Mouse (Mus musculus) cerebellum, postnatal 14 days (tissue): ENCODE measurements around the gene Utrn.
A peak's percentile ranks its signal among the peaks of the same experiment; 100 is the strongest.

Experiments used
- DNase-seq, 2 experiments: peaks; one replicate each; pipeline ENCODE4 v3.0.0; 2021; ENCODE audit warnings: mixed read lengths in 2 of 2

Gene Utrn

DNA sequence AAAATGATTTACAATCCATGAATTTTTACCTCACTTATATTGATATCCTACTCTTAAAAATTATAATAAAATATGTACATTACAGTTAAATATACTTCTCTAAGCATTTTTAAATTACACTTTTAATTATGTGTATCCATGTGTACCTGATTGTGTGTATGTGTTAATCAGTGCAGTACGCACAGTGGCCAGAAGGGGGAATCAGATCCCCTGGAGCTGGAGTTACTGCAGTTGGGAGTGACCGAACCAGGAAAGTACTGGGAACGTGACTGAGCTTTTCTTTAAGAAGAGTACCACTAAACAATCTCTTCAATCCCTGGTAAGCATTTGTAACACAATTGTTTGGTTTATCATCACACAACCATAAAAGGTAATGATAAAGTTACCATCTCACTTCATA is 285.7 kb downstream of the Utrn start:
- no peak for DNase-seq

DNA sequence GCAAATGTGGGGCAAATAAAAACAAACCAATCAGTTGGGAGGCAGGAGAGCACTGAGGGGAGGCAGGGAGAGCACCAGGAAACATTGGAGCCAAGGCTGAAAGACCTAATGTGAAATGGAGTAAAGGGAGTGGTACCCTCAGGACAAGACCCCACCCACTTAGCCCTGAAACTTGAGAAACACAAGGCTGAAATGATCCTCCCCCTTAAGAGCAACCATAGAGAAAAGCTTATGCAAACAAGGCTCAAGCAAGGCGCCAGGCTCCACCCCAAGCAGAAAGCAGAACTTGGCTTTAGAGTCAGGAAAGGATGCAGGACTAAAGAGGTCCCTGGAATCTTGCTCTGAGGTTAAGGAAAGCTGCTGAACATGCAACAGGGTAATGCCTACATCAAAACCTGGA is 290.1 kb downstream of the Utrn start:
- DNase-seq, result no peak

DNA sequence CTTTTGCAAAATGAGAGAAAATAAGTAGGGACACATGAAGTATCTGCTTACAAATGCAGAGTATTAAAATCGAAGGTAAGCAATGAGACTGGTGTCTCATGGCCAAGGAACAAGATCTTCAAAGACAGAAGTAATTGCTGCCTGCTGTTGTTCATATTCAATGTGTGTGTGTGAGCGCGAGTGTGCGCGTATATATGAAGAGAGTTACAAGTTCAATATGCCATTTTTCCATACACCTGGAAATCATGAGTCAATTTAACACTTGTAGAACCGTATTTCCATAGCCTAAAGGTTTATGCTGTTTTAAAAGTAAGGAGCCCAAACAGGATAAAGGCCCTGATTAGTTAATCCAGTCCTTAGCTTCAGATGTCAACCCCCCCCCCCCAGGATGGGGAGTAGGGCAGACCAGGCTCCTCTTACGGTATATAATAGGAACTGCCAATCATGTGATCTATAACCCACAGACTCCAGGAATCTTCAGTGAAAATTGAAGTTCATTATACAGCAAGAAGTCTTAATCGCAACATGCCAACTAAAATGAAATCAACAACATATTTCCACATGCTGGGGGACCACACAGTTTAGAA is 293.2 kb downstream of the Utrn start:
- no peak for DNase-seq

DNA sequence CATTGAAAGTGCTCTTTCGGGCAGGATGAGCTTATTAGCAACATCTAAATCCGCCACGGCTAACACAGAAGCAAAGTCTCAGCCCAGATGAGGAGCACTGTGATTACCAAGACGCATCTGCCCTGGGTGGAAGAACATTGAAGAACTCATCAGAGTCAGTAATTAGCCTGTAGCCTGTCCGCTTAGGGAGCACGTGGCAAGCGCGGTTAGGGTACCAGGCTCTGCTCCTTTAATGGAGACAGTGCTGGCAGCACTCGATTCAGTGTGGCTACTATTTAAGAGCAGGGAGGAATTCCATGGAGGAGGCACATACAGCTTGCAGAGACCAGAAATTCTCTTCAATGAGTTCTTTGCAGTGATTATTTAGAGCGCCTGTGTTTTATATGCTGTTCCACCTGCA is 294.4 kb downstream of the Utrn start:
- DNase-seq, result no peak

DNA sequence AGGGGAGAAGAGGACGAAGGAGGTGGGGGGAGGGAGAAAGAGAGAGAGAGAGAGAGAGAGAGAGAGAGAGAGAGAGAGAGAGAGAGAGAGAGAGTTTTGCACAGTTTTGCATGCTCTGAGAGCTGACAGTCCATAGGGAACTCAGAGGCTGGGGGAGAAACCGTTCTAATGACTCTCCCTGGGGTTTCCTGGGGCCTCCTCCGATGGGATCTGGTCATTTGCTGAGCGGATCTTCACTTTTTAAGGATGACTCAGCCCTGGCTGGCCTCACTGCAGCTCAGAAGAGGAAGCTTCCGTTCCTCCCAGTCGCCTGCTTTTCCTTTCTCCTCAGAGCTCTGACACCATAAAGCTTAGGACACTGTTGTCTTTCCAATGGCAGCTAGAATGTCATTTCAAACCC is 295.6 kb downstream of the Utrn start:
- no peak for DNase-seq

DNA sequence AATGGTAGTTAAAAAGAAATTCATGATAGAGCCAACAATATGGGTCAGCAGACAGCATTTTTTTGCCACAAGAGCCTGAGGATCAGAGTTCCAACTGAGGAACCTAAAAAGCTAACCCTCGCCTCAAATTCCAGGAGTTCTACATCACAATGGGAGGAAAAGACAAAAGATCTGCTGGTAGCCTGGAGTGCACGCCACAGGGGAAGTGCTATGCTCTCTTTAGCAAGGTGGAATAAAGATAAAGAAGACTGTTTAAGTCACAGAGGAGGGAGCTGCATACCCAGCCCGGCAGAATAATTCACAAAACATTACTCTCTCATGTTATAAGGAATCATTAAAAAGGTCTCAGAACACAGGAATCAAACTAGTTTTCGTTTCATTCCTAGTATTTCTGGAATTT is 296.4 kb downstream of the Utrn start:
- no peak for DNase-seq

DNA sequence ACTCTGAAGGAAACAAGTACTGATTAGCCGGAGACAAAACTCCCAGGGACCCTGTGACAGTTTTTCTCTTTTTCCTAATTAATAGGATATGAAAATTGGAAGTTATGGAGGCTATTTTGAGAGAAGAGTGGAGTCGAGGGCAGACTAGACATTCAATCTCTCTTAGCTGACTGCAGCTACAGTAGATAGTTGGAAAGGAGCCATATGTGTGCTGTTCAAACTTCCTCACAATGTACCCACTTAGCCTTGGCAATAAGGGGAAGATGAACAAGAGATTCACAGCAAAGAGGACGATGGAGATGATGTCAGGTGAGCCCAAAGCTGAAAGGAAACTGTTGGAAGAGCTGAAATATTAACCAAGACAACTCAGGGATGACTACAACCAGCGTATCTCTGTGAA is 304.7 kb downstream of the Utrn start:
- DNase-seq, result no peak

DNA sequence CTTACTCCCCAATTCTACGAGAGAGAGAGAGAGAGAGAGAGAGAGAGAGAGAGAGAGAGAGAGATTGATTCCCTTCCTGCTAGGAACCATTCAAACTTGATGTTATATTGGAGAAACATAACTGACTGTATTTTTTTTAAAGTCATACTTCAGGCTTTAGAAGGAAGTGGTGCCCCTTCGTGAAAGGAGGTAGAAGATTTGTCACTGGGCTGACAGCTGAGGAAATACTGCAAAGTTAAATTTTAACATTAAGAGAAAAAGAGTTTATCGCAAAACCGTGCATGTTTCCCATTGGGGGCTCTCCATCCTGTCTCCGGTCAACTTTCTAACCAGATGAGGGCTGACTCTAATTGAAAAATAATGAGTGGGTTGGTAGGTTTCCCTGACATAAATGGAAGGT is 310.4 kb downstream of the Utrn start:
- no peak for DNase-seq

DNA sequence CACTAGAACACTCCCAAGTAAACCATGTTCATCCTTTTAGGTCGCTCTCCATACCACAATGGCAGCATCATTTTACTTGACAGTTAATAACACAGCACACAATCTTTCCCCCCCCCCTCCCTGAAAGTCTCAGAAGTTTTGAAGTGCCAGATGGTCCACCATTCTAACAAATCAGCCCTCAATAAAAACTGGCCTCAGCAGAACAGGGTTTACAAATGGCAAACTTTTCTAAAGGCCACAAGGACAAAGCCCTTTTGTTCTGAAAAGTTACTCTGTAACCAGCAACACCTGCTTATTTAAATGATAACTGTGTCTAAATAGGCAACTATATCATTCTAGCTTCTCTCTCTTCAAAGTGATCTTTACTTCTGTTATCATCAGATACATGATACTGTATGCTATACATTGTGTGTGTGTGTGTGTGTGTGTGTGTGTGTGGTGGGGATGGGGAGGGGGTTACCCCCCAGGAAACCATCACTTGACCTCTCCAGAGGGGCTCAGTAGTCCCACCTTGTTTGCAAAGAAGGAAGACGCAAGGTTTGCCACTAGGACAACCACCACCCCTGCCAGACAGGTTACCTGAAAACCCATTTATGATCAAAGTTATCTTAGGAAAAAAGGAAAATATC is 315.0 kb downstream of the Utrn start:
- no peak for DNase-seq

DNA sequence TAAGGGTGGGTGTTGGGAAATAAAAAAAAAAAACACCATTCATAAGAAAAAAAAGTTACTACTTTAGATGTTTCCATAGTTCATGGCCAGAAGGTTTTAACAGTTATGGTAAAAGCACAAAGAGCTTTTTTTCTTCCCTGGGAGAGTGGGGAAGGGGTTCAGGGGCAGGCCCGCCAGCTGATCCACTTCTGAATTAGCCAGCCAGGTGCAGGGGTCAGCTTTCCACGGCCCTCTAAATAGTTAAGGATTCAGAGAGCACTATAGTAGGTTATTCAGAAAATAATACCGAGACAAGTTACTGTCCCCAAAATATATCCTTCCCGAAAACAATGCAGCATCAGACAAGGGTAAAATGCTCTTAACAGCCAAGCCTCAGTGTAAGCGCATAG is 316.3 kb downstream of the Utrn start:
- DNase-seq, result no peak

DNA sequence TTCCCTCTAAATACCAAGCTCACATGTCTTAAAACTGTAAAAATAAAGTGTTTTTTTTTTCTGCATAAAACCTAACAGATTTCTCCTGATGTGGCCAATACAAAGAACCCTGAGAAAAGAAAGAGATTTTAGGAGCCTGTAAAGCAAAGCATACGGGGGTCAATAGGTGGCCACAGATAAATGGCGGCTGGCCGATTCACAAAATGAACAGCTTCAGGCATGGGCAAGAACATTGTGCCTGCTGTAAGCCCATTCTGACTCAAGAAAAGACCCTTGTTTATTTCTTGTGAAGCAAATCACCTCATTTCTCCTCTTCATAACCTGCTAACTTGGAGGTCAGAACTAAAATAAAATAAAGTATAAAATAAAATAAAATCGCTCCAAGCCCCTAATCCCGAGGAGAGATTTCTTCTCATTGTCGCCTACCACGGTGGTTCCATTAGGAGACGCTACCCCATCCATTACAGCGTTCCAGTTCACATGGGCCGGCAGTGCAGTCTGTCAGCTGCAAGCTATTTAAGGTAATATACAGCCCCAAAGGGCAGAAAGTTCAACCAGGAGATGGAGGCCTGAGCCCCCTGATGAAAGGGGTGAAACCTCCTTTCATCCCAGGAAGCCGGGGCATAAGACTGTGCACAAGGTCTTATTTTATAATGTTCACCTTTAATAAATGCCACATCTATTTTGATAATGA is 316.8 kb downstream of the Utrn start:
- no peak for DNase-seq

DNA sequence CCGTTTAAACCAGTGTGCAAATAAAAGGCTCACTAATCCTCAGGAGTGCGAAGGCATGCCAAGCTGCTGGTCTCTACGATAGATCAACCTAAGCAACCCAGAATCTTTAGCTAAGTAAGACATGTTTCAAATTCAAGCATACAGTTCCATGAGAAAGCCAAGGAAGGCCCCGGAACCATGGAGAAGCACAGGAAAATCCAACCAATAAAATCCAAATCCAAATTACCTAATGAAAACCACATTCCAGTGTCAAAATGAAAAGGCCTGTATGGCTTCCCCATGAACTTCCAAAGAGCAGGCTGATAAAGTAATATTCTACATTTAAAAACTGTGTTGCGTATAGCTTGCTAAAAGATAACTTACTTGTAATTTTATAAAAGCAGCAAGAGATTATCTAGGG is 317.4 kb downstream of the Utrn start:
- DNase-seq, result no peak

DNA sequence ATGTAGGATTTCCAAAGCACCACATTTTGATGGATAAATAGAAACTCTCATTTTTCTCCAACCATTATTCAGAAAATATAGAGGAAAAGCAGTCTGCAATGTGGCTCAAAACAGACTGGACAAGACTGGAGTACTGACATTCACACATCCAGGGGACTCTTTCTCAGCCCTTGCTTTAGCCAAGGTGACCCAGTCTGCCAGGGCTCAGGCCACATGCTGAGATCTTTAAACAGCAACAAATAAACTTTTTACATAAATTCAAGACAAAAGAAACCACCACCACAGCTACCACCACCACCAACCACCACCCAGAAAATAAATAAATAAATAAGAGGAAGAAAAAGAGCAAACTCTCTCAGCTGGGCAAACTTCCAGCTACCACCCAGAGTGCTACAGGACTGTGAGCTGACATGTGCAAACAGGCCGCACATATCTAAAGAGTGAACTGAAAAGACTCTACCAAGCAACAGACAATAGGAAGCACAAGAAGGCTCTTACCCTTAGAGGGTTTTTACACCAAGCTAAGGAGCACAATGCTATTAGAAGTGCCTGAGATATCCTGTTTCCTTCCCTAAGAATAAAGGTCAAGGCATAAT is 319.1 kb downstream of the Utrn start:
- peak; percentile 15 to 19 for DNase-seq

DNA sequence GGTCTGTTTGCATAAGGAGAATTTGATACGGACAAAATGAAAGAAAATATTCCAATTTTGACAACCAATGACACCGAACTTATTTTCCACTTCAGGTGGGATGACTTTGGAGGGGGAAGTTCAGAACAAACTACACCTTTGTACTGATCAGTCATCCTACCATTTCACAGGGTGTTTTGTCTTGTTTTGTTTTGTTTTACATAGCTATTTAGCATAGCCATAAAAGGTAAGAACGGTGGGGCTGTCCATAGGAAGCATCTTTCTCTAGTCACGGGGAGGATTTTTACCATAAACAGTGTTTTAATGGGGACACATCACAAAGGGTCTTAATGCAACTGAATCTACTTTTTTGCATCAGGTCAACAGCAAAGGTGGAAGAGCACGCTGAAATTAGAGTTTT is 319.9 kb downstream of the Utrn start:
- no peak for DNase-seq

DNA sequence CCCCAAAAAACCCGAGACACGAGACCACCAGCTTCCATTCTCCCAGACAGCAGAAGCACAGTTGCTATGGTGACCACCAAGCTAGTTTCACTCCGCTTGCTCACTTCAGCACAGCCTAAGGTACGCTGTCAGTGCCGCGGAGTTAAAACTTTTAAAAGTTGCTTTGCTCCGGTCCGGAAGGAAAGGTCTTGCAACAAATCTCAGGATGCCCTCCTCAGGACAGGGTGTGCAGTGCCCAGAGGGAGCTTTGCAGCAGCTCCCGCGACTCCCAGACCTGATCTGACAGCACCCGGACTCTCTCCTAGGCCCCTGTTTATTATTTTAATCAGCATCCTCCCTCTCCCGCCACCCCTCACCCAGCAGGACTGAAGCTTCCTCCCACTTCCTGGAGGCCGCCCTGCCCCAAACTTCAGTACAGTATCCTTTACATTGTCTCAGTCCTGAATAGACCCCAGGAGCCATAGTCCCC is 320.5 kb downstream of the Utrn start:
- DNase-seq, result peak; percentile 7 to 23

DNA sequence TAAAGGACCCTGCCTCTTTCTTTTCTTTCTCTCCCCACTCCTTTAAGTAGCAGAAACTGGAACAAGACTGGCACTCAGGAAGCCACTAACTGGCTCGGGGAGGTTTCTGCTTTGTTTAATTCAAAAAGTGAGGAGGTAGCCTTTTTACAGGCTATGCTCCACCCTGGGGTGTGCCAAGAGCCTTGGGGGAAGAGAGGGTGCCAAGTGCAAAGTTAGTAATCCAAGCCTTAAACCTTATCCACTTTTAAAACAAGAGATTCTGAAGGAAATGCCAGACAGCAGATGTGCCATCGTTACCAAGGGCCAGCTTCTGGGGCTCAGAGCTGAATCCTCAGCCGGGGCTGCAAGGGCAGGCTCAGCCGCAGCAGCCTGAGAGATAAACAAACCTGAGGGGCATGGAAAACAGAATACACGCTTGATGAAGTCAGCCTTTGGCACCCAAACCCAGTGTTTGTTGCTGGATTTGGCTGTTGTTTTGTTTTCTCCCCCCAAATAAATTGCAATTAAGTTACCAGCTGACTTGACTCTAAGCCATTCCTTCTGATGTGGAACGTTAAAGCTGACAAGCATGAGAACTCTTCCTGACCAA is 322.0 kb downstream of the Utrn start:
- peak in 1 of 2 experiments; percentile 5 for DNase-seq

DNA sequence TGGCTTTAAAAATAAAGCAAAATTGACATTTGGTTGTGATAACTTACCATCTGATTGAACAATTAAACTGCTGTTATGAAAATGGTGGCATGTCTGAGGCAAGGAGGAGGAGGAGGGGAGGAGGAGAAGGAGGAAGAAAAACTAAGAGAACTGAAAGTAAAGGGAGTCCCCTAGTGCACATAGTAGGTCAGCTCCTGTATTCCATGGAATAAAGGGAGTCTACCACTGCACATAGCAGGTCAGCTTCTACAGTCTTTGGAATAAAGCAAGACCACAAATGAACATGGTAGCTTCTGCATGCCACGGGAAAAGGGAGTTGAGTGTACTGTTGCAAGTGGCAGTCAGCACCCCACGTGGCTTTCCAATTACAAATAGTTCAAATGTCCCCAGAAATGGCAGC is 323.7 kb downstream of the Utrn start:
- no peak for DNase-seq

DNA sequence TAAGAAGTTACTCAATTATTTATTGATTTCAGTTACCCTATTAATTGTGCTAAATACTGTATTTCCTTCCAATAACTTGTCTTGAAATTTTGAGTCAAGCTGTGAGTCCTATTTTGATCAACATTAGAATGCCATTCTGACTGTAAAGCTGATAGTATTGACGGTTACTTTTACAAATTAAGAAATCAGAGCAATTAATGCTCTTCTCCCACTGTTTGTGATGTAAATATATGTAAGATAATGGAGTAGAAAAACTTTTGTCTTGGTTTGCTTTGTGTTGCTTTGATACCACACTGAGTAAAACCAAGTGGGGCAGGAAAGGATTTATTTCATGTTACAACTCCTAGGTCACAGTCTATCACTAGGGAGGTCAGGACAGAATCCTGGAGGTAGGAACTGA is 327.4 kb downstream of the Utrn start:
- no peak for DNase-seq

DNA sequence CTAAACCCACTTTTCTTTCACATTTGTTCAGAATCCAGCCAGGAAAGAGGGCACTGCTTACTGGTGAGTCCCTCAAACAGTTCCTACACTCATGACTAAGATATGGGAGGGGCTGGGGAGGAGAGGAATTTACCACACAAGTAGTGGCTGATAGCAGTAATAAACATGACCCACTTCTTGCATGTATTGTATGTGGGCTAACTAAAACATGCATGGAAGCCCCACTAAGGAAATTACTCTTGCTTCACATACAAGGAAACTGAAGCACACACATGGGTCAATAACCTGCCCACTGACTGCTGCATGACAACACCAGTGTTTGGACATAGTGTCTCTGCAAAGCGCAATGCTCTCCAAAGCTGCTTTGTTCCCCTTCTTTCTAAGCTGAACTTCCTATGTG is 333.9 kb downstream of the Utrn start:
- DNase-seq, result no peak

DNA sequence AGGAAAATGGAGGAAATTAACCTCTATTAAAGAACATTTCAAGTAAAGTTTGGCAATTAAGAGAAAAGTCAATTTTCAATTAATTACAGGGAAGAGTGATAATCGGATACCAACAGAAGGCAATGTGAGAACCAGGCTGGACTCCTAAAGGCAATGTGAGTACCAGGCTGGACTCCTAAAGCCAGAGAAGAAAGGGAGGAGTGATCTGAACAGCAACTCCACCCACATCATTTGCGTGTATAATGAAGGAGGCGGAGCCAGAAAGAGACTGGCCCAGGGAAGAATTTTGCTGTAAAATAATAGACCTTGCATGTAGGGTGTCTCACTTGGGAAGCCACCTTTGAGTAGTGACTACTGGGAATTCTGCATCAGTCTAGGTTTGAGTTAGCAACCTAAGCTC is 334.4 kb downstream of the Utrn start:
- DNase-seq, result no peak

DNA sequence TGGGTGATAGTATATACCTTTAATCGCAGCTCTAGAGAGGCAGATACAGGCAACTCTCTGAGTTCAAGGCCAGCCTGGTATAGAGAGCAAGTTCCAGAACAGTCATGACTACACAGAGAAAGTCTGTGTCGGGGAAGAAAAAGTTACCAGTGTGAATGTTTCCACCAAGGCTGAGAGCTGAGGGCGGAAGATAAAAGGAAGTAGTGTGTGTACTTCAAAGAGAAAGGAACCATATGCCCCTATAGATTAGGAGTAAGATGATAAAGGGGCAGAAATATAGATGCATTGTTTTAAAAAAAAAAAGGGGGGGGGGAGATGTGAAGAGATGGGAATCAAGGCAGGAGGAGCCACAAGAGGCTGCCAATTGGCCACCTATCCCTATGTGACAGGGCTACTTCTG is 334.9 kb downstream of the Utrn start:
- DNase-seq, result no peak

DNA sequence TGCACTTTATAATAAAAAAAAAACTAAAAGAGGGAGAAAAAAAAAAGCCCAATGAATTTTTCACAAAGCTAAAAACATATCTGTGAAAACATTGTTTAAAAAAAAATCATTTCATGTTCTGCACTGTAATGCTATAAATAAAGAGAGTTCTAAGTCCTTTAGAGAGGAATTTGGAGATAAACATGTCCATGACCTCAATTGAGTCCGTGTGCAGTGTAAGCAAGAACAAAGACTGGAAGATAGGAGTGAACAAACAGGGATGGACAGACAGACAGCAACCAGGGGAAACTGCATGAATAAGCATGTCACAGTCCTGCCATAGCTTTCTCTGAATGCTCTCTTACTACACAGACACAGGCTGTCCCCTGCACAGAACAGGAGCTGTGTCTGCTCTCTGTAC is 347.1 kb downstream of the Utrn start:
- no peak for DNase-seq

DNA sequence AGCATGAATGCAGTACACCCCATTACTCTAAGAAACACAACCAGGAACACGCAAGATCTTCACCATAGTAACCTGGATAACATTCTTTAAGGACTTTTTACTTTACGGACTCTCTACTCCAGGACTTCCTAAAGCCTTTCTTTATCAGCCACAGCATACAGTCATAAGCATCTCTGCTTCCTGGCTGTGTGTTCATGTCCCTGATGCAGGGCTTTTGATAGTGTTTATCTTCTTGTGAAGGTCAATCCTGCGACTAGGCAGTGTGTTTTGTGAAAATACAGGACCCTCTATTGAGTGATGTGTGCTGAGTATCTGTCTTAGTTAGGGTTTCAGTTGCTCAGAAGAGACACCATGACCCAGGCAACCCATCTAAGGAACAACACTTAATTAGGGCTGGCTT is 351.0 kb downstream of the Utrn start:
- no peak for DNase-seq

DNA sequence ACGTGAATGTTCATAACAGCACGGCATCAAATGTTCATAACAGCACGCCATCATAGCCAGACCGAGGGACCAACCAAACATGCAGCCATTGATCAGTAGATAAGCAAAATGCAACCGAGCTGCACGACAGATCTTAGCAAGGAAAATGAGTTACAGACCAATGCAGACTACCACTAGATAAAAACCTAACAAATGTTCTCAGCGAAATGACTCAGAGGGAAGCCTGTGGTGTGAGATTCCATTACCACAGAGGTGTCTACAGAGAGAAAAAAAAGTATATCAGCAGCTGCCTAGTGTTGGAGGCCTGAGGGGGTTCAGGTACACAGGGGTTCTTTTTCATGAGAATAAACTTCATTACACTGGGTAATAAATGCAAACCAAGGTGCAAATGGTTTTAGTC is 363.6 kb downstream of the Utrn start:
- DNase-seq, result no peak
